Mouse (Mus musculus) ES-E14 (cell line): ENCODE results near the gene Igflr1.

Experiments used
- MAFK ChIP-seq: IDR thresholded peaks from 2 replicates; pipeline ENCODE4 v1.6.1; 2014; ENCODE audit warnings: mild to moderate bottlenecking, low read depth, low read length, inconsistent platforms; ENCODE audit not compliant: insufficient read depth
- ZC3H11A ChIP-seq: IDR thresholded peaks from 2 replicates; pipeline ENCODE4 v1.6.1; 2012; ENCODE audit warnings: low read depth, mild to moderate bottlenecking, inconsistent platforms, low read length, borderline replicate concordance
- ZNF384 ChIP-seq: IDR thresholded peaks from 2 replicates; pipeline ENCODE4 v1.6.1; 2012; ENCODE audit warnings: low read depth, low read length, inconsistent platforms

DNA sequence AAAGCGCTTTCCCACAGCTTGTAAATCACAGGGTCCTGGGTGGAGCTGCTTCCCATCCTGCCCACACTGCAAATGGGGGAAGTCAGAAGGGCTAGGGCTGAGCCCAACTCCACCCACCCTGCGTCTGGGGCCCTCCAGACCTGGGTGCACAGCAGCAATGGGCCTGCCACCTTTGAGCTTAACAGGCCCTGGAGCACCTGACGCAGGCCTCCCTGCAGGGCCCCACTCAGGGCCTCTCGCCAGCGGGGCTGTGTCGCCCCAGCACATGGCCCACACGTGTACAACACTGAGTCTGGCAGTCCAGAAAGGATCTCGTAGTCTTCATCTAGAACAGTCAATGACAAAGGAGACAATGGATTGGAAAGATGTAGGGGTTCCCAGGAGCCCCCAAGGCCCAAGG lies 14.7 kb downstream of the Igflr1 start:
- no peak for TF ChIP-seq ZC3H11A
- TF ChIP-seq ZNF384: no peak
- no peak for TF ChIP-seq MAFK
